ENCODE assay signal across 25 mouse cellular contexts in genomic region chr6:141455335-141455734, GRCm38 (mm10).
"Had no signal": no experiment of that assay in that cellular context is flagged by ENCODE, and none has a peak within 500 bp of the region (broad histone marks: within the 10 kb centered on the region; RNA-seq: fewer than 3 reads in every experiment).

No protein-coding gene starts in this region.

- H3K4me1 ChIP-seq: heart, embryonic 15.5 days; hindbrain, embryonic 12.5 days; liver, embryonic 12.5 days had no signal

- H3K36me3 ChIP-seq: forebrain, embryonic 15.5 days; heart, embryonic 15.5 days; hindbrain, embryonic 12.5 days; limb, embryonic 13.5 days; limb, embryonic 15.5 days; liver, embryonic 12.5 days had no signal

- DNase-seq: forebrain, postnatal 0 days; gastrocnemius, postnatal 14 days; gastrocnemius, postnatal 36 days; heart, adult 11 months; heart, adult 2 months; heart, postnatal 14 days; heart, postnatal 36 days; kidney, adult 11 months; kidney, adult 8-10 months; kidney, postnatal 14 days; layer of hippocampus, adult 9-11 months; layer of hippocampus, postnatal 36 days; left cerebral cortex, postnatal 4 days had no signal

- H3K27ac ChIP-seq: forebrain, embryonic 15.5 days; heart, adult 2 months; heart, embryonic 13.5 days; heart, embryonic 15.5 days; hindbrain, embryonic 12.5 days; hindbrain, embryonic 14.5 days; limb, embryonic 13.5 days; limb, embryonic 15.5 days; liver, embryonic 12.5 days; liver, embryonic 14.5 days had no signal

- ATAC-seq: forebrain, embryonic 15.5 days; forebrain, postnatal 0 days; hindbrain, embryonic 16.5 days; intestine, embryonic 16.5 days; liver, embryonic 12.5 days had no signal

- H3K4me3 ChIP-seq: forebrain, embryonic 15.5 days; heart, adult 2 months; heart, embryonic 13.5 days; heart, embryonic 15.5 days; hindbrain, embryonic 12.5 days; limb, embryonic 13.5 days; limb, embryonic 15.5 days; liver, embryonic 12.5 days had no signal

- H3K4me2 ChIP-seq: forebrain, embryonic 15.5 days; heart, embryonic 11.5 days; heart, embryonic 13.5 days; heart, embryonic 15.5 days; hindbrain, embryonic 12.5 days; hindbrain, embryonic 14.5 days; limb, embryonic 13.5 days; limb, embryonic 15.5 days; liver, embryonic 12.5 days had no signal

- H3K9me3 ChIP-seq: forebrain, embryonic 15.5 days; heart, embryonic 13.5 days; heart, embryonic 15.5 days; hindbrain, embryonic 12.5 days; limb, embryonic 13.5 days; limb, embryonic 15.5 days; liver, embryonic 12.5 days had no signal

- H3K9ac ChIP-seq: forebrain, embryonic 15.5 days; forebrain, postnatal 0 days; heart, embryonic 13.5 days; heart, embryonic 15.5 days; hindbrain, embryonic 12.5 days; hindbrain, embryonic 14.5 days; limb, embryonic 13.5 days; limb, embryonic 15.5 days; liver, embryonic 12.5 days; liver, embryonic 14.5 days had no signal

- H3K27me3 ChIP-seq: forebrain, embryonic 15.5 days; heart, embryonic 13.5 days; heart, embryonic 15.5 days; hindbrain, embryonic 12.5 days; limb, embryonic 13.5 days; limb, embryonic 15.5 days; liver, embryonic 12.5 days had no signal
